Mouse (Mus musculus) cerebellum, adult 2 months (tissue): Measurements from ENCODE around the gene Stt3b.

Source experiments
- CTCF ChIP-seq: fragments of 200-500 bp; IDR thresholded peaks from 2 replicates; pipeline ENCODE4 v1.5.1; 2011; ENCODE audit warnings: low read depth, mild to moderate bottlenecking, control low read depth, low read length, moderate library complexity, borderline replicate concordance; ENCODE audit not compliant: insufficient read depth
- POLR2A ChIP-seq: fragments of 200-500 bp; IDR thresholded peaks from 2 replicates; pipeline ENCODE4 v1.6.1; 2011; ENCODE audit warnings: low read length, control low read depth, borderline replicate concordance; ENCODE audit not compliant: insufficient read depth

GRCm38 (mm10) chr9:115341576-115341975, 31.4 kb upstream of the Stt3b start:
- TF ChIP-seq POLR2A (no peak), CTCF (no peak)
